Mouse (Mus musculus): ENCODE results near the gene Grk6. TPM values are rescaled to one million over a fixed set of nuclear protein-coding genes. Genes with fewer than 3 reads are reported as not detected.

The Grk6 gene
- polyA plus RNA-seq, 1 experiment, result 38.4 TPM

GRCm38 (mm10) chr13:55478036-55478435, 33.2 kb downstream of the Grk6 start:
- Histone ChIP-seq H3K4me1 (ENCODE audit: control insufficient read depth, insufficient read depth, insufficient read length, low read length) (peaks cover 5% of the 10 kb centered on the region), H3K27me3 (ENCODE audit: control insufficient read depth, insufficient read depth, low read length) (no peaks in the 10 kb centered on the region), H3K36me3 (ENCODE audit: control insufficient read depth, insufficient read depth, low read length) (no peaks in the 10 kb centered on the region), H3K27ac (ENCODE audit: insufficient read depth, low read depth, low read length) (no peak overlapping the region), H3K4me3 (ENCODE audit: low read depth, low read length) (no peak overlapping the region)
- TF ChIP-seq CTCF (IDR thresholded peaks at IDR 0.05; ENCODE audit: extremely low read depth, insufficient read length, insufficient replicate concordance, low read depth, low read length) (peak; percentile 55; the same call in 1 of the 2 replicates), POLR2A (IDR thresholded peaks at IDR 0.05; ENCODE audit: low read depth, low read length) (no peak)
- 58% methylated on average over 5 of the region's 5 CpGs for whole genome bisulfite sequencing

GRCm38 (mm10) chr13:55479008-55479407, 34.1 kb downstream of the Grk6 start:
- Histone ChIP-seq H3K27me3 (ENCODE audit: control insufficient read depth, insufficient read depth, low read length) (no peaks in the 10 kb centered on the region), H3K36me3 (ENCODE audit: control insufficient read depth, insufficient read depth, low read length) (no peaks in the 10 kb centered on the region), H3K4me1 (ENCODE audit: control insufficient read depth, insufficient read depth, insufficient read length, low read length) (peaks cover 5% of the 10 kb centered on the region), H3K27ac (ENCODE audit: insufficient read depth, low read depth, low read length) (no peak overlapping the region), H3K4me3 (ENCODE audit: low read depth, low read length) (no peak overlapping the region)
- WGBS, result 60% methylated on average over 7 of the region's 7 CpGs
- TF ChIP-seq CTCF (IDR thresholded peaks at IDR 0.05; ENCODE audit: extremely low read depth, insufficient read length, insufficient replicate concordance, low read depth, low read length) (no peak), POLR2A (IDR thresholded peaks at IDR 0.05; ENCODE audit: low read depth, low read length) (no peak)

GRCm38 (mm10) chr13:55479929-55480328, 35.1 kb downstream of the Grk6 start:
- Histone ChIP-seq H3K27ac (ENCODE audit: insufficient read depth, low read depth, low read length) (no peak overlapping the region), H3K4me1 (ENCODE audit: control insufficient read depth, insufficient read depth, insufficient read length, low read length) (peaks cover 4% of the 10 kb centered on the region)
- no peak for TF ChIP-seq CTCF (IDR thresholded peaks at IDR 0.05; ENCODE audit: extremely low read depth, insufficient read length, insufficient replicate concordance, low read depth, low read length)
- no peak for TF ChIP-seq POLR2A (IDR thresholded peaks at IDR 0.05; ENCODE audit: low read depth, low read length)

DNA sequence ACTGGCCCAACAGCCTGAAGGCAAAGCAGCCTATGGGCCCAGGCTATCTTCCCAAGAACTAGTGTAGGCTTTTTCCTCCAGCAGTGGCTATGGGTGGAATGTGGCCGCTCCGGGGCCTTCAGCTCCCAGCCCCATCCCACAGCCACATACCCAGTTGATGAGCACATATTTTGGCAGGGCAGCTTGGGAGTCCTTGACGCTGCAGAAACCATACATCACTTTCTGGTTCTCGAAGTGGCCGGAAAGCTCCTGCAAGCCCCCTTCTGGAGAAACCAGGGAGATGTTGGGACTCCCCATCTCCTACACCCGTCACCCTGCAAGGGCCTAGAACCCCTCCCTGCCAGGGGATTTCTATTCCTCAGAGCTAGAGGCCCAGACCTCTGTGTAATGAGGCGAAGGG, 37.7 kb downstream of the Grk6 start:
- 74% methylated on average over 7 of the region's 7 CpGs for WGBS
- TF ChIP-seq CTCF (IDR thresholded peaks at IDR 0.05; ENCODE audit: extremely low read depth, insufficient read length, insufficient replicate concordance, low read depth, low read length), result no peak
- no peak for TF ChIP-seq POLR2A (IDR thresholded peaks at IDR 0.05; ENCODE audit: low read depth, low read length)

More at GRCm38 (mm10) chr13:55479929-55480328, 35.1 kb downstream of the Grk6 start:
- Histone ChIP-seq H3K36me3 (ENCODE audit: control insufficient read depth, insufficient read depth, low read length) (no peaks in the 10 kb centered on the region), H3K27me3 (ENCODE audit: control insufficient read depth, insufficient read depth, low read length) (no peaks in the 10 kb centered on the region), H3K4me3 (ENCODE audit: low read depth, low read length) (no peak overlapping the region)

DNA sequence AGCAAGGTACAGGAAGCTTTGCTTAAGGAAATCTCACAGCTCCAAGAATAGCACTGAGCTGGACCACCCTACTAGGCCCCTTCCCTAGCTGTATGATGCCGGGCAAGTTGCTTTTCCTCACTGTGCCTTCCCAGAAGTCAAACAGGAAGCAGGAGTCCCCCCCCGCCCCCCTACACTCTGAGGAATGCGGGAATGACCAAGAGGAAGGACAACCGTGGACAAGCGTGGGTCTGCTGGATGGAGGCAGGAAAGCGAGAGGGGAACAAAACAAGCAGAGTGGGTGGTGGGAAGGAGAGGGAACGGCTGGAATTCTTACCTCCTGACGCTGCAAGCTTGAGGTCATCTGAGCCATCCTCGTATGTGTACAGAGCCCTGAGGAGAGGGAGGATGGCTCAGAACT, 38.2 kb downstream of the Grk6 start:
- 59% methylated on average over 9 of the region's 9 CpGs for WGBS
- peaks cover 18% of the 10 kb centered on the region for H3K27me3 ChIP-seq (ENCODE audit: control insufficient read depth, insufficient read depth, low read length)
- H3K27ac ChIP-seq (ENCODE audit: insufficient read depth, low read depth, low read length), result peak overlapping the region; percentile 49
- peaks cover 8% of the 10 kb centered on the region for H3K4me1 ChIP-seq (ENCODE audit: control insufficient read depth, insufficient read depth, insufficient read length, low read length)
- no peaks in the 10 kb centered on the region for H3K36me3 ChIP-seq (ENCODE audit: control insufficient read depth, insufficient read depth, low read length)
- no peak for TF ChIP-seq POLR2A (IDR thresholded peaks at IDR 0.05; ENCODE audit: low read depth, low read length)
- no peak for TF ChIP-seq CTCF (IDR thresholded peaks at IDR 0.05; ENCODE audit: extremely low read depth, insufficient read length, insufficient replicate concordance, low read depth, low read length)
- H3K4me3 ChIP-seq (ENCODE audit: low read depth, low read length), result no peak overlapping the region

More for the DNA sequence above, 37.7 kb downstream of the Grk6 start:
- H3K36me3 ChIP-seq (ENCODE audit: control insufficient read depth, insufficient read depth, low read length), result no peaks in the 10 kb centered on the region
- peaks cover 8% of the 10 kb centered on the region for H3K4me1 ChIP-seq (ENCODE audit: control insufficient read depth, insufficient read depth, insufficient read length, low read length)
- H3K27me3 ChIP-seq (ENCODE audit: control insufficient read depth, insufficient read depth, low read length), result peaks cover 12% of the 10 kb centered on the region
- H3K4me3 ChIP-seq (ENCODE audit: low read depth, low read length), result no peak overlapping the region
- peak overlapping the region; percentile 49 for H3K27ac ChIP-seq (ENCODE audit: insufficient read depth, low read depth, low read length)

- Histone ChIP-seq H3K36me3 (ENCODE audit: control insufficient read depth, insufficient read depth, low read length) (no peaks in the 10 kb centered on the region), H3K27ac (ENCODE audit: insufficient read depth, low read depth, low read length) (no peak overlapping the region; the same call in 1 of the 2 replicates), H3K4me1 (ENCODE audit: control insufficient read depth, insufficient read depth, insufficient read length, low read length) (peaks cover 7% of the 10 kb centered on the region), H3K4me3 (ENCODE audit: low read depth, low read length) (no peak overlapping the region), H3K27me3 (ENCODE audit: control insufficient read depth, insufficient read depth, low read length) (peaks cover 23% of the 10 kb centered on the region)
- 56% methylated on average over 15 of the region's 15 CpGs for WGBS
- TF ChIP-seq CTCF (IDR thresholded peaks at IDR 0.05; ENCODE audit: extremely low read depth, insufficient read length, insufficient replicate concordance, low read depth, low read length) (no peak), POLR2A (IDR thresholded peaks at IDR 0.05; ENCODE audit: low read depth, low read length) (no peak)
Measured at GRCm38 (mm10) chr13:55483593-55483992, 38.7 kb downstream of the Grk6 start.

DNA sequence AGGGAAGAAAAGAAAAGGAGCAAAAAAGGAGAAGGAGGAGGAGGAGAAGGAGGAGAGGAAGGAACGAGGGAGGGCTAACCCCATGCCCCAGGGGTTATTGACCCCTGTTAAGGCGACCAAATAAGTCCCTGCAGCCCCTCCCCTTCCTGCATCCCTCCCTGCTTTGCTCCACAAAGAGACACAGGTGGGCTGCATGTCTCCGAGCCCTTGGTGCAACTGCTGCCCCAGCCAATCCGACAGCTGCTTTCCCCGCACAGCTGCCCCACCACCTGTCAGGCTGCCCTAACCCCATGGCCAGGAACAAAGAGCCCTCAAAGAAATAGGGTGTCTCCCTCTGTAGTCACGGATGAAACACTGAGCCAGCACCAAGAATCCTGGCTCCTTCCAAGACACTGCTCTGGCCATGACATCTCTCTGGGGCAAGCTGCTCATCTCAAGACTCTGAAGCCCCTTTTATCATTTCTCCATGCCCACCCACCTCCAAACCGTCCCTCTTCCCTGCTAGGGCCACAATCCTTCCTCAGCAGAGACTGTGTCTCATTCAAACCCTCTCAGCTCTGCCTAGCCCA, 39.7 kb downstream of the Grk6 start:
- no peaks in the 10 kb centered on the region for H3K36me3 ChIP-seq (ENCODE audit: control insufficient read depth, insufficient read depth, low read length)
- peaks cover 30% of the 10 kb centered on the region for H3K27me3 ChIP-seq (ENCODE audit: control insufficient read depth, insufficient read depth, low read length)
- no peak overlapping the region for H3K4me3 ChIP-seq (ENCODE audit: low read depth, low read length)
- H3K27ac ChIP-seq (ENCODE audit: insufficient read depth, low read depth, low read length), result no peak overlapping the region
- H3K4me1 ChIP-seq (ENCODE audit: control insufficient read depth, insufficient read depth, insufficient read length, low read length), result peaks cover 7% of the 10 kb centered on the region
- no peak for TF ChIP-seq CTCF (IDR thresholded peaks at IDR 0.05; ENCODE audit: extremely low read depth, insufficient read length, insufficient replicate concordance, low read depth, low read length)
- TF ChIP-seq POLR2A (IDR thresholded peaks at IDR 0.05; ENCODE audit: low read depth, low read length), result no peak
- 44% methylated on average over 7 of the region's 7 CpGs for WGBS

All from small intestine, adult 2 months (tissue).